Mouse (Mus musculus): ENCODE data around the gene Scoc. TPM values are rescaled to one million over a fixed set of nuclear protein-coding genes. Genes with fewer than 3 reads are reported as not detected.
A peak's percentile ranks its signal among the peaks of the same experiment; 100 is the strongest.

Scoc gene
- total RNA-seq, 4 experiments from 2014 or later: 64.7 to 84.2 (median 75.1) TPM

GRCm38 (mm10) chr8:83396680-83397079, 61.5 kb downstream of the Scoc start:
- DNase-seq: no peak

DNA sequence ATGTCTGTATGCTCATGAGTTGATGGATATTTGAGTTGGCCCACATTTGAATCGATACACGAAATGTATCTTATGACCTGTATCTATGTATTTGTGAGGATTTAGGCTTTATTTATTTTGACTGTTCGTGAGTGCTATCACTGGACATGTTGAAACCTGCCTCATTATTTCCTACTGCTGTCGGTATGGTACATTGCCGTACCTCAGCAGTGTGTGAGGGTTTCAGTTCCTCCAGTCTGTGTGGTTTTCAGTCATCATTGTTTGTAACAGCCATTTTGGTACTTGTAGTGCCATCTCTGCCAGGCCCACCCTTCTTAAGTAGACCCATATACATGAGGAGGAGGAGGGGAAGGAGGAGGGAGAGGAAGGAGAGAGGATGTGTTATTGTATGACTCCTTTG, 63.9 kb downstream of the Scoc start:
- DNase-seq: no peak

DNA sequence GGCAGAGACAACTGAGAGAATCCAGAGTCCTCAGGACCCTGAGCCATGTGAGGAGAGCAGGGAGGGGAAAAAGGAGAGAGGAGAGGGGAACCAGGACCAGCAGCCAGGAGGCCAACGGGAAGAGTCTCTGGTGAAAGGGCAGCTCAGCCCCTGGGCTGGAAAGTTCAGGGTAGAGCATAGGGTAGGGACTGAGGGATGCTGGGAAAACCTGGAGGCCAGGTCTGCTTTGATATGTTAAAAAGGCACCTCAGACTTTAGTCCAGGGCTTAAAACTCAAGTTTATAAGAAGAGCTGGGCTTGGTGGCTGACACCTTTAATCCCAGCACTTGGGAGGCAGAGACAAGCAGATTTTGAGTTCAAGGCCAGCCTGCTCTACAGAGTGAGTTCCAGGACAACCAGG, 65.7 kb downstream of the Scoc start:
- DNase-seq: no peak

GRCm38 (mm10) chr8:83390006-83390701, 68.0 kb downstream of the Scoc start:
- DNase-seq: no peak

- DNase-seq: peak; percentile 3
Measured at GRCm38 (mm10) chr8:83389316-83390005, 68.7 kb downstream of the Scoc start, which contains the start of gene Clgn. Clgn (plus strand) TSS chr8:83389867.

- DNase-seq: no peak
Measured at GRCm38 (mm10) chr8:83382850-83383249, 75.3 kb downstream of the Scoc start.

DNA sequence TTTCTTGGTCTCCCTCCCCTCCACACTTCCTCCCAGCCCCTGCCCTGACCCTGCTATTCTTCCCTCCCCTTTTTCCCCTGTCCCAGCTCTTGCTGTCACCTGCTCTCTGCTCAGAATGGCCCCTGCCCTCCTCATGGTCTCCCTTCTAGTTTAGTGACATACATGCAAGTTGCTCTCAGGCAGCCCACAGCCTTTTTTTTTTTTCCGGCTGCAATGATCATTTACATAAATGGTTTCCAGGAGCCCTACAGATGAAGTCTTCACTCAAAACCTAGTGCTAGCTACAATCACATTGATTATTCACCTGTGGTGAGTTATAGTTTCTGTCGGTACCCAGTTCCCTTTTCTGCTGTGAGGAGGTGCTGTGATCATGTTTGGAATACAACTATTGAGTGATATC, 77.2 kb downstream of the Scoc start:
- DNase-seq: no peak

DNA sequence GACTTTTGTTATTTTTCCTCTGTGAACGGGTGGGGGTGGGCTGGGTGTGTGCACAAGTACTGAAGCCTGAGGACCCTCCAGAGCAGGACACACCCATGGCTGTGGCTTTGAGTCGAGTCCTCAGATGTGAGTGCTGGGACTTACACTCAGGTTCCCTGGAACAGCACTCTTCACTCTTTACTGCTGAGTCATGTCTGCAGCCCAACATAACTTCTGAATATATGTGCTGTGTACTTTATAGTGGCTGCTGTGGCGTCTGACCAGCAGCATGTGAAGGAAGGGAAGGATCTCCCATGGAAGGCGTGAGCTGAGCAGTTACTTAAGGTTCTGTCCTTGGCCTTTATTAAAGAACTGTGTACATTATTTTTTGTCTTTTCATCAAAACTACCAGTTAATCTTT, 78.0 kb downstream of the Scoc start:
- no peak for DNase-seq

Other genes starting within 250 kb of the Scoc start
- gene Ucp1, start 168.0 kb downstream of the Scoc start, total RNA-seq (2022): 100 to 1,000 TPM in 3 of 4 experiments, 10 to 100 TPM in 1; 12.0 to 493 (median 342) TPM
- 10 to 100 TPM; 17.3 to 19.0 (median 18.3) TPM for gene Elmod2, start 125.9 kb downstream of the Scoc start, total RNA-seq (2022)
- not detected for gene Mgat4d, start 109.9 kb downstream of the Scoc start, total RNA-seq (2022)
- gene Clgn, start 68.5 kb downstream of the Scoc start, total RNA-seq (2022): under 1 TPM in 2 of 4 experiments, not detected in 2; 0.07 to 0.24 TPM
- gene Olfr370, start 77.4 kb upstream of the Scoc start, total RNA-seq (2022): not detected
- 100 to 1,000 TPM; 160 to 240 (median 171) TPM for gene Ndufb7, start 108.3 kb upstream of the Scoc start, total RNA-seq (2022)
- gene Tecr, start 149.6 kb upstream of the Scoc start, total RNA-seq (2022): 100 to 1,000 TPM; 432 to 499 (median 449) TPM
- gene Dnajb1, start 149.8 kb upstream of the Scoc start, total RNA-seq (2022): 10 to 100 TPM; 25.6 to 40.4 (median 25.8) TPM
- gene Gipc1, start 194.3 kb upstream of the Scoc start, total RNA-seq (2022): 10 to 100 TPM; 35.1 to 48.0 (median 40.1) TPM
- gene Ptger1, start 208.3 kb upstream of the Scoc start, total RNA-seq (2022): 1 to 10 TPM in 2 of 4 experiments, under 1 TPM in 2; 0.77 to 1.4 (median 1.1) TPM
- 100 to 1,000 TPM; 108 to 141 (median 123) TPM for gene Pkn1, start 240.8 kb upstream of the Scoc start, total RNA-seq (2022)

Measured in adrenal gland, adult 8-10 months (tissue).